Mouse (Mus musculus) layer of hippocampus, adult 18-20 months (tissue): ENCODE measurements at regions not wholly inside any gene's neighbourhood (a gene's known extent, or its start where the extent isn't known, plus 50 kb on each side); places are given as distances from the start of the nearest gene placed in this dataset.

Experiments used
- DNase-seq, 2 experiments: peaks; one replicate each; pipeline ENCODE4 v3.0.0; 2022; ENCODE audit warnings: low spot score in 2 of 2

- DNase-seq = peak; percentile 25 to 61
Observed at GRCm38 (mm10) chr10:44945205-44945725, 121.7 kb upstream of the Prep start.

GRCm38 (mm10) chr10:44939403-44939802 is 127.6 kb upstream of the Prep start:
- no peak for DNase-seq

GRCm38 (mm10) chr10:44936976-44937500 is 130.0 kb upstream of the Prep start:
- no peak for DNase-seq

DNA sequence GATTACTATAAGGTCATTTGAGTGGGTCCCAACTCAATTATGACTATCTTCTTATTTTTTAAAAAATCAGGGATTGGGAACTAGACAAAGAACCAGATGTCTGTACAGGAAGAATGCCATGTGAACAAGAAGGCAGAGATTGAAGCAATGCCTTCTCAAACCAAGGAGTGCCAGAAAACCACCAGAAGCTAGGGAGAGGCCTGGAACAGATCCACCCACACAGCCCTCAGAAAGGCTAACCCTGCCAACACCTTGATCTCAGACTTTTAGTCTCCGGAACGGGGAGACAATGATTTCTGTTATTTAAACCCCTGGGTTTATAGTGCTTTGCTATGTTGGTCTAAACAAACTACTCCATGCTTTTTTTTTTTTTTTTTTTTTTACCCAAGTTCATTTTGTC is 136.2 kb upstream of the Prep start:
- DNase-seq = no peak

GRCm38 (mm10) chr10:44913751-44914388 is 153.1 kb upstream of the Prep start:
- DNase-seq = no peak

DNA sequence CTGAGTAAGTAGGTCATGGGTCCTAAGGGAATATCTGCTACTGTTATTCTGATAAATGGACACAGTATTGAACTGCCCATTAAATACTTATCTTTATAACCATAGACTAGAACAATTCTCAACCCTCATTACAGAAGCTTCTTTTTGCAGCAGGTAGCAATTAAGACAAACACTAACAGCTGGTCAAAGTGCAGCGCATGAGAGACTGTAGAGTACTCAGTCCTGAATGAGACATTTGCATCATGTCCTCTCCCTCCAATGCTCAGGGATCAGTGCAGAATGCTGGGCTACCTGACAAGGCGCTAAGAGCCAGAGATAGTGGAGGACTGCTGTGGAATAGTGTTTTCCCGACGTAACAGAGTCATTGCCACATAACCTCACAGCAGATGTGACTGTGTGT is 162.5 kb upstream of the Prep start:
- no peak for DNase-seq

GRCm38 (mm10) chr10:44901203-44901602 is 165.8 kb upstream of the Prep start:
- DNase-seq = no peak

GRCm38 (mm10) chr10:44892124-44892523 is 174.9 kb upstream of the Prep start:
- no peak for DNase-seq

DNA sequence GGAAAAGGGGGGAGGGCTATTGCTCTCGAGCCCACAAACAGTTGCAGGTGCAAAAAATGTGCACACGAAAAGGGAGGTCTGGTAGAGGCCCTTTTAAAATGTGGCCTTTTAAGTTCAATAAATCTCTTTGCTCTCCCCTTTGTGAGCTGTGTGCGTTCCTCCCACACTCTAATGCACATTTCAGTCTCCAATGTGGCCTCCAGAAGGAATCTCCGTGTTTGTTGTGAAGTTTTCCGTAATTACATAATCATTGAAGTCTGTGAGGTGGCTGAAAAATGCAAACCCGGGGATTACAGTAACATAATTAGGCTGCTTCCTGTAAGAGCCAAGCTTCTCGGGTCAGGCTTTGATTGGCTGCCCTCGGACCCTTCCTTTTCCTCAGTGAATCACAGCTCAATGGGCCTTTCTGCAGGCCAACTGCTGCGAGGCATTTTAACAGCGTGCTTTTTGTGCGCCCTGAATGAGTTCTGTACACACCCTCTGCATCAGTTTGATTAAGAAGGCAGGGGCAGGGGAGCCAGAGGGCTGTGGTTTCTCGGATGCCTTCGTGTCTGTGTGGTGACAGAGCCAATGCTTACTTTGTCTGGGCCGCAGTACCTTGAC is 179.8 kb upstream of the Prep start:
- DNase-seq = no peak

DNA sequence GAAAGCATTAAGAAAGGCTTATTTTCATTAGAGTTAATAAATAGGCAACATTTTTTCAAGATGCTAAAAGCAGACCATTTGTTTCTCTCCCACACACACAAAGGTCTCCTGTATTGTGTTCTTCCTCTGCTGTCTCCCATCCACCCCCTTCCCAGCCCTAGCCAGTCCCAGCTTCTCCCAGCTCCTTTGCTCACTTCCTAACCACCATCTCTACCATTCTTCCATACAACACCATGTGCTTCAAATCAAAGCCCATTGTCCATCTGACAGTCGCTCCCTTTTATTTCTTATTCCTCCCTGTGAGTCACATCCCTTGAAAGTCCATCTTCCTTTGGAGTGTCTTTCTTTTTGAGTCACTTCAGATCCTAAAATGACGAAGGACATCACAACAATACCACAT is 185.0 kb upstream of the Prep start:
- no peak for DNase-seq

DNA sequence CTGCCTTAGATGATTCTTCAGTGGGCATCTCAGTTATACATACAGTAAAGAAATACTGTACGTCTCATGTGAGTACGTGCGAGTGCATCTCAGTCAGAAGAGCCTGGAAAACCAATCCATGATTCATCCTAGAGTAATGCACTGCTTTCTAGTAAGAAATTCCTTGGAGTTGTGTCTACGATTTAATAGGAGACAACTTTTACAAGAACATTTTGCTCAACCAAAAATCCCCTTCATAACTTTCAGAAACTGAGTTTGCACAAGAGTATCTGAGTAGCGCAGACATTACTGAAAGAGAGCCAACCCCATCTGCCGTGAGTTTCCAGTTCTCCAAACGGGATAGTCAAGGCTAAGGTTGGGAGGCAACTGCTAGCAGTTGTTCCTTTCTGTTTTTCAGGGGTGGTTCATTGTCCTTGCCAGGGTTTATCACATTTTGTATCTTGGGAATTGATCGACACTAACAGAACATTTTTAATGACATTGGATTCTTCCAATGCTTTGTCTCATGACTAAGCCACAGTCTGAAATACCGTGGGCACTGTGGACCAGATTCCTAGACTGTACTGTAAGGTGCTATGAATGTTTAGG is 189.8 kb upstream of the Prep start:
- DNase-seq = no peak

- peak in 1 of 2 experiments; percentile 20 for DNase-seq
Observed at GRCm38 (mm10) chr10:44873642-44874285, 193.2 kb upstream of the Prep start.

GRCm38 (mm10) chr10:44864191-44864747 is 202.7 kb upstream of the Prep start:
- no peak for DNase-seq

GRCm38 (mm10) chr10:44862360-44862674 is 204.7 kb upstream of the Prep start:
- peak; percentile 4 to 7 for DNase-seq

DNA sequence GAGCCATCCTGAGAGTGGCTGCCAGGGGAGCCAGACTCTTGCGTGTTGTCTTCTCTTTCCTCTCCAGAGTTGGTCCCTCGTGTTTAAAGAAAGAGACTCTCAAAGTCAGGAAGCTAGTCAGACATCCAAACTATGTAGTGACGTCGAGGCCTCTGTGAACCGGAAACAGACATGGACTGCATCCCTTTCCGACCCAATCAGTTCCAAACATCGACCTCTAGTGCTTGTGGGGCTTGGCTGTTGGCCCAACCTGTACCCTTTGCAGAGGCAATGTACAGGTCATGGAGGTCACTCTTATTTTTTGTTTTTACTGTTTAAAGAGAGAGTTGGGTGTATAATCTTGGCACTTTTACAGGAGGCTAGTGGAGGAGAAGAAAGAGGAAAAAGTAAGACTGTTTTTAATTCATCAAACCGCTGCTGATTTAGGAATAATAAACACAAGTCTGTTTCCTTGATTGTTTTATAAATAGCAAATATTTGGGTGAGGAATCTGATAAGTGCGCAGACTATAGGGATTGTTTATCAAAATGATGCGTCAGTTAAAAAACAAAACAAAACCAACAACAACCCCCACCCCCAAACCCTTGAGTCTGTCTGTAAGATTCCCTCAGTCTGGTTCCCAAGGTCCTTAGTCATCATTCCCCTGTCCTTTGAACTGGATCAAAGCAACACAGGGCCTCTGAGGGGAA is 205.2 kb upstream of the Prep start:
- no peak for DNase-seq

- no peak for DNase-seq
Observed at GRCm38 (mm10) chr10:44857444-44857843, 209.6 kb upstream of the Prep start.

DNA sequence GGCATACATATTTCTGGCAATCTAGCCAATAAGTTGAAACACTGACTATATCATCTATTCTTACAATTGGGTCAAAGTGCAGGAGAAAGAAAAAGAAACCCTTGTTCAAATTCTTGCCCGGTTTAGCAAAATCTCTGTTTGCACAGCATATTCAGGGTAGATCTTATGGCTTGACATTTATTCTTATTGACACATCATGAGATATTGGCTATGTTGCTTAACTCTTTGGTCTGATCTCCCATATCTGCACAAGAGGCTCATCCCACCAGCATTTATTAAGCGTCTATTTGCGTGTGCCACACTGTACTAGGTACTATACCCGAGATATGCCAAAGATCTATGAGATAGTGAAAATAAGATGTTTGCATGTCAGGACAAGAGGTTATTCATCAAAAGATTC is 212.9 kb upstream of the Prep start:
- DNase-seq = no peak

- no peak for DNase-seq
Observed at GRCm38 (mm10) chr10:44849016-44849415, 218.0 kb upstream of the Prep start.

DNA sequence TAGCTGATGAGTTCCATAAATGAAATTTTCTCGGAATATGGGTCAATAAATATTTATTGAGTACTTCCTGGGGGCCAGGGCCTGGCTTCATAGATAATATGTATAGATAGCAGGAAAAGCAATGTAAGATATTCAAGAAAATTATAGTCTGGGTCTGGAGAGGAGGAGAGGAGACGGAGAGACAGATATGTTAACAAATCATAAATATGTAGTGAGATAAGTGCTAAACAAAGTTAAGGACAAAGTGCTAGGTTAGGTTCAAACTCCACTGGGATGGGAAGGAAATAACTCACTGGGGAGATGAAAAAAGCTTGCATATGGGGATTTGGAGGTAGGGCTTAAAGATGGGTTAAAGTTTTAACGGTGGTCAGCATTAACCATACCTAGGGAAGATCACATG is 220.2 kb upstream of the Prep start:
- no peak for DNase-seq

DNA sequence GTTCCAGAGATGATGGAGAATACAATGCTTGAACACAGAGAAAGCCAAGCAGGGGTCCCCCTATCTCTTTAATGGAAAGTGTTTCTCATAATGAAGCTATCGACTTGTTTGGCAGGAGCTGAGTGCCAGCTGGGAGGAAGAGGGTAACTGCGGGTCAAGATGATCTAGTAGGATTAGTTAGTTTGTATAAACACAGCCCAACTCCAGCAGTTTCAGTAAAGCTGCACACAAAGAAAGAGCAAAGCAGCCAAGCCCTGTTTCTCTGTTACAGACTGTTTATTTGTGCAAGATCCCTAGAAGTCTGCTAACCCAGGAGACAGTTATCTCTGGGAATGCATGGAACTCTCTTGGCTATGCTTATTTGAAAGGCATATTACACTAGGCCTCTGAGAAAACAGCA is 220.9 kb upstream of the Prep start:
- DNase-seq = no peak

GRCm38 (mm10) chr10:44840449-44840848 is 226.6 kb upstream of the Prep start:
- DNase-seq = no peak
